Mouse (Mus musculus): ENCODE results near the gene 6330409D20Rik.

GRCm38 (mm10) chr2:32694691-32695090 is 46.1 kb downstream of the 6330409D20Rik start:
- no peak for TF ChIP-seq CTCF (IDR thresholded peaks at IDR 0.05; ENCODE audit: borderline replicate concordance, control insufficient read depth, extremely low read depth, insufficient read depth, low read length, poor library complexity)
- no peak for TF ChIP-seq POLR2A (IDR thresholded peaks at IDR 0.05; ENCODE audit: control insufficient read depth, extremely low read depth, insufficient read depth, low read length, poor library complexity)
